8 mouse cellular contexts compared by ENCODE assay signal in the genomic region with DNA sequence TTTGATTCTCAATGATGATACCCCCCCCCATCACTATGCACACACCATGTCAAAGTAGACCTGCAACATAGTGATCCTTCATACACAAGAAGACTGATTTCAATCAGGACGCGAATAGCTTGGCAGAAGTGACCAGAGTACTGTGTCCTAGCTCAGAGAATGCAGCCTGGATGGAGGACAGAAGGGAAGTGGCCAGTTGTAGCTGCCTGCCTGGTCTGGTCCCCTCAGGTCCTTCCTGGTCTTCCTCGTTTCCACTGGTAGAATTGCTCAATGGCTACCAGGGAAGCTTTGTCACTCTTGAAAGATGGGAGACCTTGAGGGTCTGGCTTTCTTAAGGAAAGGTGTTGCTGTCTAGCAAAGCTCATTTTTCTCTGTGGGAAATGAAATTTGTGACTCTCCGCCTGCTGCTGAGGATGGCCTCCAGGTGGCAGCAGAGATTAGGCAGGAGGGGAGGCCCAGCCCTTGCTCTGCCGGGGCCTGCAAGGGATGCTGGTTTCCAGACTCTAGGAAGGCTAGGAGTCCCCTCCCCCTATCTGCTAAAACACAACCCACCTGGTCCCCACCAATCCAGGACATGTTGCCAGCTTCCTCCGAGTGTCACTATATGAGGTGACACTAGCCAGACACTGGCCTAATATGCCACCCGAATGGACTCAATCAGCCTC. TPM values are rescaled to one million over a fixed set of nuclear protein-coding genes. Genes with fewer than 3 reads are reported as not detected.
A peak's percentile ranks its signal among the peaks of the same experiment; 100 is the strongest.
DNase-seq lines count a peak whose midpoint lies in the region; ATAC-seq lines count a peak whose summit lies in the region.

No protein-coding gene starts in this region.

- no peak overlapping the region for H3K4me2 ChIP-seq in forebrain, embryonic 13.5 days
- no peak overlapping the region for H3K4me2 ChIP-seq in hindbrain, embryonic 13.5 days

- H3K27ac ChIP-seq in heart, embryonic 10.5 days: no peak overlapping the region
- H3K27ac ChIP-seq in forebrain, embryonic 13.5 days: no peak overlapping the region; the same call in 1 of the 2 replicates
- no peak overlapping the region; the same call in 1 of the 2 replicates for H3K27ac ChIP-seq in hindbrain, embryonic 13.5 days

- 11% methylated on average over 7 of the region's 7 CpGs for WGBS in heart, embryonic 10.5 days
- 18% methylated on average over 7 of the region's 7 CpGs for WGBS in forebrain, embryonic 13.5 days
- 14% methylated on average over 7 of the region's 7 CpGs for WGBS in hindbrain, embryonic 13.5 days

- no peak overlapping the region for H3K4me3 ChIP-seq in heart, embryonic 10.5 days
- no peak overlapping the region for H3K4me3 ChIP-seq in forebrain, embryonic 13.5 days
- H3K4me3 ChIP-seq in hindbrain, embryonic 13.5 days: no peak overlapping the region

- ATAC-seq in cerebellum, adult (ENCODE audit: insufficient number of reproducible peaks, low FRiP score, low TSS enrichment): peak; percentile 84
- ATAC-seq in forebrain, embryonic 13.5 days: peak; percentile 93
- ATAC-seq in hindbrain, embryonic 13.5 days (ENCODE audit: low FRiP score): peak; percentile 91
- ATAC-seq in megakaryocyte-erythroid progenitor cell, adult 5-6 weeks (replicated peaks; ENCODE audit: low FRiP score, low TSS enrichment, poor library complexity, severe bottlenecking): peak; percentile 79

- H3K4me1 ChIP-seq in heart, embryonic 10.5 days: peaks cover 3% of the 10 kb centered on the region; the same call in 1 of the 2 replicates
- peaks cover 13% of the 10 kb centered on the region for H3K4me1 ChIP-seq in forebrain, embryonic 13.5 days
- peaks cover 20% of the 10 kb centered on the region for H3K4me1 ChIP-seq in hindbrain, embryonic 13.5 days (replicated peaks)

- H3K9me3 ChIP-seq in heart, embryonic 10.5 days: no peaks in the 10 kb centered on the region
- no peaks in the 10 kb centered on the region for H3K9me3 ChIP-seq in forebrain, embryonic 13.5 days (replicated peaks)
- no peaks in the 10 kb centered on the region for H3K9me3 ChIP-seq in hindbrain, embryonic 13.5 days

- no peaks in the 10 kb centered on the region for H3K36me3 ChIP-seq in heart, embryonic 10.5 days
- H3K36me3 ChIP-seq in forebrain, embryonic 13.5 days (ENCODE audit: poor library complexity, severe bottlenecking): no peaks in the 10 kb centered on the region
- no peaks in the 10 kb centered on the region for H3K36me3 ChIP-seq in hindbrain, embryonic 13.5 days

- DNase-seq in heart, adult 18-20 months: peak; percentile 44 to 83
- DNase-seq in heart, embryonic 10.5 days (ENCODE audit: low spot score): no peak
- DNase-seq in layer of hippocampus, postnatal 14 days (ENCODE audit: low spot score in 2 of 2): peak; percentile 66 to 78
- DNase-seq in right cerebral cortex, postnatal 25 days: peak; percentile 76

- H3K9ac ChIP-seq in forebrain, embryonic 13.5 days: no peak overlapping the region
- H3K9ac ChIP-seq in hindbrain, embryonic 13.5 days: no peak overlapping the region

- no peaks in the 10 kb centered on the region for H3K27me3 ChIP-seq in heart, embryonic 10.5 days (ENCODE audit: insufficient read depth, poor library complexity, severe bottlenecking)
- no peaks in the 10 kb centered on the region for H3K27me3 ChIP-seq in forebrain, embryonic 13.5 days
- H3K27me3 ChIP-seq in hindbrain, embryonic 13.5 days: no peaks in the 10 kb centered on the region

RNA-seq across cellular contexts. Expression of a gene that starts 4.5 kb away (rescaled TPM):
- total RNA-seq in heart, adult 18-20 months (2021): under 1 TPM in 1 of 2 experiments, not detected in 1; 0.08 TPM
- polyA plus RNA-seq in heart, embryonic 10.5 days (2016; fragmentation: Nextera tagmentation; extraction: Ambion mirVana): 0.57 and 0.68 TPM in 2 replicates
- 0.34 and 0.62 TPM in 2 replicates for polyA plus RNA-seq in forebrain, embryonic 13.5 days (2015; fragmentation: Nextera tagmentation; extraction: Ambion mirVana)
- 2.3 and 5.4 TPM in 2 replicates for polyA plus RNA-seq in hindbrain, embryonic 13.5 days (2015; fragmentation: Nextera tagmentation; extraction: Ambion mirVana)
- total RNA-seq in layer of hippocampus, postnatal 14 days (2021): 10 to 100 TPM in 1 of 2 experiments, under 1 TPM in 1; 0.41 to 11.9 TPM
- total RNA-seq in megakaryocyte-erythroid progenitor cell, adult 5-6 weeks (2014; fragmentation: Nextera tagmentation): not detected in 2 replicates
- 0.91 TPM in 1 of 2 replicates, not detected in the other for total RNA-seq in megakaryocyte-erythroid progenitor cell, adult 5-6 weeks (2017)

RNA-seq across cellular contexts. Expression of a gene that starts 49.4 kb away (rescaled TPM):
- total RNA-seq in heart, adult 18-20 months (2021): 100 to 1,000 TPM; 130 to 133 TPM
- 83.2 and 93.0 TPM in 2 replicates for polyA plus RNA-seq in heart, embryonic 10.5 days (2016; fragmentation: Nextera tagmentation; extraction: Ambion mirVana)
- polyA plus RNA-seq in forebrain, embryonic 13.5 days (2015; fragmentation: Nextera tagmentation; extraction: Ambion mirVana): 108 and 113 TPM in 2 replicates
- 142 and 147 TPM in 2 replicates for polyA plus RNA-seq in hindbrain, embryonic 13.5 days (2015; fragmentation: Nextera tagmentation; extraction: Ambion mirVana)
- 100 to 1,000 TPM; 358 to 382 TPM for total RNA-seq in layer of hippocampus, postnatal 14 days (2021)
- 45.8 and 68.1 TPM in 2 replicates for total RNA-seq in megakaryocyte-erythroid progenitor cell, adult 5-6 weeks (2014; fragmentation: Nextera tagmentation)
- 30.5 and 42.4 TPM in 2 replicates for total RNA-seq in megakaryocyte-erythroid progenitor cell, adult 5-6 weeks (2017)

RNA-seq across cellular contexts. Expression of a gene that starts 58.9 kb away (rescaled TPM):
- under 1 TPM; 0.12 to 0.18 TPM for total RNA-seq in heart, adult 18-20 months (2021)
- 0.23 and 0.50 TPM in 2 replicates for polyA plus RNA-seq in heart, embryonic 10.5 days (2016; fragmentation: Nextera tagmentation; extraction: Ambion mirVana)
- polyA plus RNA-seq in forebrain, embryonic 13.5 days (2015; fragmentation: Nextera tagmentation; extraction: Ambion mirVana): 2.7 and 3.6 TPM in 2 replicates
- polyA plus RNA-seq in hindbrain, embryonic 13.5 days (2015; fragmentation: Nextera tagmentation; extraction: Ambion mirVana): 4.3 and 6.0 TPM in 2 replicates
- total RNA-seq in layer of hippocampus, postnatal 14 days (2021): 10 to 100 TPM; 20.4 to 21.1 TPM
- total RNA-seq in megakaryocyte-erythroid progenitor cell, adult 5-6 weeks (2014; fragmentation: Nextera tagmentation): 0.52 TPM in 1 of 2 replicates, not detected in the other
- total RNA-seq in megakaryocyte-erythroid progenitor cell, adult 5-6 weeks (2017): not detected in 2 replicates

RNA-seq across cellular contexts. Expression of a gene that starts 58.9 kb away (rescaled TPM):
- total RNA-seq in heart, adult 18-20 months (2021): 1 to 10 TPM; 1.6 to 1.8 TPM
- 6.9 and 7.3 TPM in 2 replicates for polyA plus RNA-seq in heart, embryonic 10.5 days (2016; fragmentation: Nextera tagmentation; extraction: Ambion mirVana)
- 17.5 and 18.4 TPM in 2 replicates for polyA plus RNA-seq in forebrain, embryonic 13.5 days (2015; fragmentation: Nextera tagmentation; extraction: Ambion mirVana)
- 15.2 and 15.5 TPM in 2 replicates for polyA plus RNA-seq in hindbrain, embryonic 13.5 days (2015; fragmentation: Nextera tagmentation; extraction: Ambion mirVana)
- total RNA-seq in layer of hippocampus, postnatal 14 days (2021): 10 to 100 TPM; 24.4 to 26.0 TPM
- 4.5 TPM in 1 of 2 replicates, not detected in the other for total RNA-seq in megakaryocyte-erythroid progenitor cell, adult 5-6 weeks (2014; fragmentation: Nextera tagmentation)
- total RNA-seq in megakaryocyte-erythroid progenitor cell, adult 5-6 weeks (2017): not detected in 2 replicates

Comparison
In these comparisons a context has a peak if more than half of its experiments do, and no peak if none do; other contexts are left out.
1. RNA of a gene that starts 58.9 kb away (total RNA-seq): 20.4 to 21.1 TPM in layer of hippocampus, postnatal 14 days; 0.52 TPM in megakaryocyte-erythroid progenitor cell, adult 5-6 weeks and 0.12 to 0.18 TPM in heart, adult 18-20 months; every median in the first group is over 10 times any median in the second.
2. Peak in every context shown above with its lines, with median percentiles within 50 percentile points of each other: ATAC-seq.